Mouse (Mus musculus) myocyte (in vitro differentiated cells): ENCODE measurements around the gene Gm5105. TPM values are rescaled to one million over a fixed set of nuclear protein-coding genes. Genes with fewer than 3 reads are reported as not detected.

ENCODE experiments used
- H3K27me3 ChIP-seq: one replicate; pipeline ENCODE4 v1.6.1; 2011; ENCODE audit not compliant: control insufficient read depth, insufficient read depth, insufficient read length
- H3K36me3 ChIP-seq: one replicate; pipeline ENCODE4 v1.6.1; 2011; ENCODE audit not compliant: control insufficient read depth, insufficient read depth
- H3K4me2 ChIP-seq: one replicate; pipeline ENCODE4 v1.6.1; 2011; ENCODE audit warnings: low read depth, control low read depth
- H3K4me3 ChIP-seq: one replicate; pipeline ENCODE4 v1.5.1; 2011; ENCODE audit warnings: mild to moderate bottlenecking, control low read depth, moderate library complexity
- H3K79me2 ChIP-seq: one replicate; pipeline ENCODE4 v1.6.1; 2011; ENCODE audit not compliant: control insufficient read depth, insufficient read depth
- H3ac ChIP-seq: one replicate; pipeline ENCODE4 v1.6.1; 2011; ENCODE audit not compliant: control insufficient read depth, insufficient read length
- CEBPB ChIP-seq: IDR thresholded peaks from 2 replicates; pipeline ENCODE4 v1.6.1; 2011; ENCODE audit warnings: mild to moderate bottlenecking, moderate library complexity; ENCODE audit not compliant: poor library complexity, insufficient read depth, severe bottlenecking
- E2F4 ChIP-seq: IDR thresholded peaks from one replicate; pipeline ENCODE4 v1.6.1; 2011; ENCODE audit warnings: mild to moderate bottlenecking, control low read depth, moderate library complexity; ENCODE audit not compliant: insufficient read depth
- MAX ChIP-seq: IDR thresholded peaks from one replicate; pipeline ENCODE4 v1.6.1; 2011; ENCODE audit warnings: low read depth, mild to moderate bottlenecking, control low read depth
- MYOD1 ChIP-seq, 3 experiments: IDR thresholded peaks; one replicate each; pipeline ENCODE4 v1.6.1; 2011; ENCODE audit warnings: control low read depth in 2 of 3, low read depth in 2 of 3, mild to moderate bottlenecking in 2 of 3, moderate library complexity in 1 of 3; ENCODE audit not compliant: insufficient read length in 2 of 3, control insufficient read depth in 1 of 3
- MYOG ChIP-seq, 3 experiments: IDR thresholded peaks; one replicate each; pipeline ENCODE4 v1.6.1; 2011; ENCODE audit warnings: control low read depth in 2 of 3, low read depth in 2 of 3, mild to moderate bottlenecking in 2 of 3; ENCODE audit not compliant: insufficient read length in 2 of 3, control insufficient read depth in 1 of 3, insufficient read depth in 1 of 3
- POLR2A ChIP-seq: IDR thresholded peaks from one replicate; pipeline ENCODE4 v1.6.1; 2011; ENCODE audit warnings: low read depth, mild to moderate bottlenecking, control low read depth, moderate library complexity; ENCODE audit not compliant: insufficient read length
- POLR2AphosphoS2 ChIP-seq: IDR thresholded peaks from one replicate; pipeline ENCODE4 v1.6.1; 2011; ENCODE audit warnings: low read depth, control low read depth; ENCODE audit not compliant: insufficient read length
- REST ChIP-seq: IDR thresholded peaks from one replicate; pipeline ENCODE4 v1.6.1; 2011; ENCODE audit warnings: mild to moderate bottlenecking, control low read depth, moderate library complexity; ENCODE audit not compliant: insufficient read depth, insufficient read length
- SRF ChIP-seq: IDR thresholded peaks from one replicate; pipeline ENCODE4 v1.6.1; 2011; ENCODE audit warnings: low read depth; ENCODE audit not compliant: control insufficient read depth, insufficient read length
- TCF12 ChIP-seq: IDR thresholded peaks from one replicate; pipeline ENCODE4 v1.6.1; 2011; ENCODE audit warnings: mild to moderate bottlenecking, control low read depth; ENCODE audit not compliant: poor library complexity, insufficient read depth, severe bottlenecking
- TCF3 ChIP-seq: IDR thresholded peaks from one replicate; pipeline ENCODE4 v1.6.1; 2011; ENCODE audit warnings: low read depth, control low read depth; ENCODE audit not compliant: insufficient read length
- USF1 ChIP-seq: IDR thresholded peaks from one replicate; pipeline ENCODE4 v1.6.1; 2011; ENCODE audit warnings: low read depth, mild to moderate bottlenecking, control low read depth, moderate library complexity
- polyA plus RNA-seq: library from polyadenylated mRNA; unstranded; fragments of >200 nt; fragmentation: generic; extraction: Trizol; gene quantifications from one replicate; pipeline ENCODE4 v1.2.1, GENCODE M21; 2012; ENCODE audit warnings: missing spikeins

The Gm5105 gene
- polyA plus RNA-seq, 1 experiment: 0.24 TPM

DNA sequence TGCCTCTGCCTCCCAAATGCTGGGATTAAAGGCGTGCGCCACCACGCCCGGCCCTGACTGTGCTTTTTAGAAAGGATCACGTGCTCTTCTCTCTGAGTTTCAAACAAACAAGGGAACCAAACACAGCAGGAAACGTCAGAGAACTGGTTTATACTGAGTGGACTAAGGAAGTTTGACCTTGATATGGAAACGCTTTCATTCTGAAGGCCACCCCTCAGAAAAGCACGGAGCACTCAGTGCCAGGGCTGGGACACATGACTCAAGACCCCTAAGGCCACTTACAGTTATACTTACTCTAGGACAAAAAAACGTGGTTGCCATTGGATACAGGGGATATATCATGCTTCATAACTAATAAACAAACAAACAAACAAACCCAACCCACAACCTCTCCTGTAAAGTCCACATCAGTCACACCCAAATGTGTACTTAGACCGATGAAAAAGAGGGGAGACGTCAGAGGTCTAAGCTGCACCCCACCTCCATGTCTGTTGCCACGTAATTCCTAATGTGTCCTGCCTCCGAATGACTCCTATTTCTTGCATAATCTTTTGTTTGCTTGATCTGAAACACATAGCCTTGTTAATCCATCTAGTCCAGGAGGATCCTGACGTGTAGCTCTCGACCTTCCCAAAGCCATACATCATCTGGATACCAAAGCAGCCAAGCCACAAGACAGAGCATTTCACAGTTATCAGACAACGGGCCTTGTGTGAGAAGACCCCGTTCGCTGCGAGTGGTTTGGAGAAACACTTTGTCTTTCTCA, 29.3 kb upstream of the Gm5105 start:
- no peak overlapping the region for H3K4me3 ChIP-seq
- H3K4me2 ChIP-seq: no peak overlapping the region
- no peaks in the 10 kb centered on the region for H3K79me2 ChIP-seq
- TF ChIP-seq POLR2A: no peak
- TF ChIP-seq TCF12: no peak
- no peak for TF ChIP-seq REST
- no peak for TF ChIP-seq E2F4
- no peak for TF ChIP-seq USF1
- TF ChIP-seq SRF: no peak
- no peak for TF ChIP-seq CEBPB
- H3K36me3 ChIP-seq: no peaks in the 10 kb centered on the region
- H3ac ChIP-seq: no peak overlapping the region
- H3K27me3 ChIP-seq: no peaks in the 10 kb centered on the region

DNA sequence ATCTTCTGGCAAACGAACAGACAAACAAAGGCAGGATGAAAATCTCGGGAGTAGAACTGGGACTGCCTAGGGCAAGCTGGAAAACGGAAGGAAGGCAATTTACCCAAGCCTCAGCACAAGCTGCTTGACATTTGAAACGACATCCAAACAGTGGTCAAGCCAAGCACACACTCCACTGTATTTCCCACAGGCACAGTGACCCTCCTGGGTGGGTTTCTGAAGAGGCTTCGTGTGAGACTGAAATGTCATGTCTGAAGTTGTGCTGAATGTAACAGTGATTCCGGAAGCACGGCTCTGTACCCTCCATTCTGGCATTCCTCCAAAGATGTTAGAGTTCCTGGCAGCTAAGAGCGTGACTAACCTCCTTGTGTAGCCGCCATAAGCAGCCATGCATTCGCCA, 28.5 kb upstream of the Gm5105 start:
- Histone ChIP-seq H3ac (no peak overlapping the region), H3K4me2 (no peak overlapping the region), H3K27me3 (no peaks in the 10 kb centered on the region), H3K36me3 (no peaks in the 10 kb centered on the region), H3K79me2 (no peaks in the 10 kb centered on the region), H3K4me3 (no peak overlapping the region)
- TF ChIP-seq MYOG (IDR thresholded peaks at IDR 0.05; ENCODE audit: control insufficient read depth in 1 of 3, insufficient read depth in 1 of 3, insufficient read length in 2 of 3, low read depth in 2 of 3) (no peak), CEBPB (no peak), E2F4 (no peak), POLR2A (no peak), TCF3 (no peak), MAX (no peak), REST (no peak), POLR2AphosphoS2 (no peak), SRF (no peak), USF1 (no peak), MYOD1 (IDR thresholded peaks at IDR 0.05; ENCODE audit: control insufficient read depth in 1 of 3, insufficient read length in 2 of 3, low read depth in 2 of 3) (no peak), TCF12 (no peak)

DNA sequence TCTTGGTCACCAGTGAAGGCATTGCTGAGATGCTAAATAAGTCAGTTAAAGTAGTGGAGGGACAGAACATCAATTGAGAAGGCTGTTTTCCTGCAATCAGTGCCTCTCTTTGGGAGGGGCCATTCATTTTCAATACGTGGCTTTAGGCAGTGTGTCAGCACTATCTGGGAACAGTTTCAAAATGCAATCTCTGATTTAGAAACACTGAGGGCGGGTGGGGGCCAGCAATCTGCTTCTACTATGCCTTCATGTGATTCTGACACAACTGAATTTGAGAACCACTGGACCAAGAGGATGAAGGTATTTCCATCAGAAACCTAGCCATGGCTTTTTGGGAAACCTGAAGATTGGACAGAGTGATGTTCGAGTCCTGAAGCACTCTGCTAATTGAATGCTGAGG, 28.1 kb upstream of the Gm5105 start:
- H3K4me2 ChIP-seq: no peak overlapping the region
- H3K36me3 ChIP-seq: no peaks in the 10 kb centered on the region
- no peak for TF ChIP-seq CEBPB
- TF ChIP-seq POLR2A: no peak
- no peak for TF ChIP-seq TCF3
- no peak for TF ChIP-seq POLR2AphosphoS2
- no peak for TF ChIP-seq USF1
- TF ChIP-seq SRF: no peak
- no peak for TF ChIP-seq REST
- no peak for TF ChIP-seq E2F4
- TF ChIP-seq TCF12: no peak
- no peak for TF ChIP-seq MAX
- no peak for TF ChIP-seq MYOG (IDR thresholded peaks at IDR 0.05; ENCODE audit: control insufficient read depth in 1 of 3, insufficient read depth in 1 of 3, insufficient read length in 2 of 3, low read depth in 2 of 3)
- TF ChIP-seq MYOD1 (IDR thresholded peaks at IDR 0.05; ENCODE audit: control insufficient read depth in 1 of 3, insufficient read length in 2 of 3, low read depth in 2 of 3): no peak
- no peak overlapping the region for H3K4me3 ChIP-seq
- no peak overlapping the region for H3ac ChIP-seq
- H3K79me2 ChIP-seq: no peaks in the 10 kb centered on the region
- H3K27me3 ChIP-seq: no peaks in the 10 kb centered on the region

DNA sequence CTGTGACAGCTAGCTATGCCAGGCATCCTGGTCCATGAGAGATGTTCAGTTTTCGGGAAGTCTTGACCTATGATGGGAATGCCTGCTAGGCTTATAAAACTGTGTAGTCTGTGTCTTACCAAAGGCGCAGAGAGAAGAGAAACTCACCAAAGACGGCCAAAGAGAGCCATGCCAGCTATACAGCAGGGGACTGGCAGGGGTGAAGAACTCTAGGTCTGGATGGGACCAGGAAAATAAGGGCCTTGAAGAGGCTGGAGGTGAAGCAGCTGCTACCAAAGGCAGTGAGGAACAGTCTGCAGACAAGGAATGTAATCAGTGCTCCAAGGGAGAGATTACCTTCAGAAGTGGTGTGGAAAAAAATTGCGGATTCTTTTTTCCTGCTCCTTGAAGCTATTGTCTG, 16.7 kb upstream of the Gm5105 start:
- no peaks in the 10 kb centered on the region for H3K27me3 ChIP-seq
- H3K4me2 ChIP-seq: no peak overlapping the region
- no peaks in the 10 kb centered on the region for H3K79me2 ChIP-seq
- H3K4me3 ChIP-seq: no peak overlapping the region
- peaks cover 23% of the 10 kb centered on the region for H3K36me3 ChIP-seq
- TF ChIP-seq MYOG (IDR thresholded peaks at IDR 0.05; ENCODE audit: control insufficient read depth in 1 of 3, insufficient read depth in 1 of 3, insufficient read length in 2 of 3, low read depth in 2 of 3): no peak
- TF ChIP-seq MAX: no peak
- TF ChIP-seq TCF3: no peak
- no peak for TF ChIP-seq POLR2AphosphoS2
- TF ChIP-seq REST: no peak
- no peak for TF ChIP-seq POLR2A
- no peak for TF ChIP-seq CEBPB
- no peak for TF ChIP-seq TCF12
- TF ChIP-seq USF1: no peak
- H3ac ChIP-seq: no peak overlapping the region

- Histone ChIP-seq H3ac (no peak overlapping the region), H3K4me2 (no peak overlapping the region), H3K79me2 (no peaks in the 10 kb centered on the region), H3K27me3 (no peaks in the 10 kb centered on the region), H3K36me3 (peaks cover 30% of the 10 kb centered on the region), H3K4me3 (no peak overlapping the region)
- TF ChIP-seq SRF (no peak), POLR2A (no peak), E2F4 (no peak), TCF12 (no peak), CEBPB (no peak), MAX (no peak), MYOG (IDR thresholded peaks at IDR 0.05; ENCODE audit: control insufficient read depth in 1 of 3, insufficient read depth in 1 of 3, insufficient read length in 2 of 3, low read depth in 2 of 3) (no peak), POLR2AphosphoS2 (no peak), MYOD1 (IDR thresholded peaks at IDR 0.05; ENCODE audit: control insufficient read depth in 1 of 3, insufficient read length in 2 of 3, low read depth in 2 of 3) (no peak), USF1 (no peak), TCF3 (no peak), REST (no peak)
Observed at GRCm38 (mm10) chr3:138083073-138083637, 16.0 kb upstream of the Gm5105 start.
